Mouse (Mus musculus): Measurements from ENCODE around the gene Zfp185.
"Not testable (repeated sequence)": the region's sequence is repeated elsewhere in the genome, so short reads cannot be mapped to it uniquely, and the experiment has no call there.

Gene Zfp185

GRCm38 (mm10) chrX:73062323-73062722 lies 75.2 kb downstream of the Zfp185 start:
- no peak for DNase-seq (ENCODE audit: low spot score in 2 of 2)

GRCm38 (mm10) chrX:73063512-73064414 lies 76.6 kb downstream of the Zfp185 start:
- no peak for DNase-seq (ENCODE audit: low spot score in 2 of 2)

- no peak for DNase-seq (ENCODE audit: low spot score in 2 of 2)
Measured at GRCm38 (mm10) chrX:73064415-73064793, 77.3 kb downstream of the Zfp185 start, which contains the start of gene Pnma3. Gene Pnma3, plus strand, starts transcription at chrX:73064787.

- DNase-seq (ENCODE audit: low spot score in 2 of 2), result not testable (repeated sequence)
Measured at GRCm38 (mm10) chrX:73066765-73067312, 79.7 kb downstream of the Zfp185 start.
